Mouse (Mus musculus) olfactory bulb, adult 2 months (tissue): ENCODE data around the gene Galnt2.

ENCODE experiments used
- CTCF ChIP-seq: fragments of 200-500 bp; IDR thresholded peaks from 2 replicates; pipeline ENCODE4 v1.5.1; 2012; ENCODE audit warnings: low read depth, mild to moderate bottlenecking, low read length, moderate library complexity; ENCODE audit not compliant: insufficient read depth
- POLR2A ChIP-seq: fragments of 200-500 bp; IDR thresholded peaks from 2 replicates; pipeline ENCODE4 v1.6.1; 2012; ENCODE audit warnings: mild to moderate bottlenecking, low read depth, low read length, moderate library complexity; ENCODE audit not compliant: insufficient read depth

GRCm38 (mm10) chr8:124291693-124292092 lies 60.5 kb downstream of the Galnt2 start:
- no peak for TF ChIP-seq CTCF
- no peak for TF ChIP-seq POLR2A
